8 mouse cellular contexts compared by ENCODE assay signal in genomic region chr17:35919864-35920301, GRCm38 (mm10). TPM values are rescaled to one million over a fixed set of nuclear protein-coding genes. Genes with fewer than 3 reads are reported as not detected.
DNase-seq lines count a peak whose midpoint lies in the region; ATAC-seq and TF ChIP-seq lines count a peak whose summit lies in the region.

No protein-coding gene starts in this region.

- peak overlapping the region; percentile 92 for H3K4me2 ChIP-seq in neural tube, embryonic 11.5 days (ENCODE audit: low read depth)
- peak overlapping the region; percentile 87 for H3K4me2 ChIP-seq in limb, embryonic 12.5 days

- no peak for ATAC-seq in neural tube, embryonic 11.5 days (ENCODE audit: insufficient read depth, low FRiP score, low TSS enrichment)
- ATAC-seq in erythroblast, adult 5-6 weeks (replicated peaks; ENCODE audit: low FRiP score, poor library complexity, severe bottlenecking), result peak; percentile 51
- no peak for ATAC-seq in limb, embryonic 12.5 days (ENCODE audit: insufficient number of reproducible peaks, insufficient read depth, low FRiP score, low TSS enrichment, low read depth)

- peak overlapping the region; percentile 82; the same call in 1 of the 2 replicates for H3K4me3 ChIP-seq in neural tube, embryonic 11.5 days (ENCODE audit: low read depth, low read length)
- H3K4me3 ChIP-seq in limb, embryonic 12.5 days (replicated peaks), result peak overlapping the region; percentile 70
- peak overlapping the region; percentile 19; the same call in 1 of the 2 replicates for H3K4me3 ChIP-seq in olfactory bulb, adult 2 months (ENCODE audit: insufficient read depth, low read depth, low read length)

- H3K36me3 ChIP-seq in neural tube, embryonic 11.5 days (ENCODE audit: control insufficient read depth, insufficient read depth, low read length), result peaks cover 14% of the 10 kb centered on the region
- H3K36me3 ChIP-seq in limb, embryonic 12.5 days, result peaks cover 24% of the 10 kb centered on the region

- H3K27me3 ChIP-seq in neural tube, embryonic 11.5 days (ENCODE audit: control insufficient read depth, insufficient read depth, low read length), result no peaks in the 10 kb centered on the region
- no peaks in the 10 kb centered on the region for H3K27me3 ChIP-seq in limb, embryonic 12.5 days

- WGBS in neural tube, embryonic 11.5 days, result 66% methylated on average over 6 of the region's 6 CpGs
- 58% methylated on average over 6 of the region's 6 CpGs for WGBS in limb, embryonic 12.5 days
- WGBS in olfactory bulb, adult 2 months, result 18% methylated on average over 6 of the region's 6 CpGs

- H3K27ac ChIP-seq in neural tube, embryonic 11.5 days (ENCODE audit: low read depth, low read length), result peak overlapping the region; percentile 97
- H3K27ac ChIP-seq in limb, embryonic 12.5 days, result peak overlapping the region; percentile 96
- no peak overlapping the region for H3K27ac ChIP-seq in olfactory bulb, adult 2 months (ENCODE audit: insufficient read depth, low read depth, low read length)

- no peak for DNase-seq in neural tube, embryonic 11.5 days (ENCODE audit: low spot score)
- no peak for DNase-seq in neural tube, embryonic 10.5 days (ENCODE audit: extremely low spot score, low spot score)
- DNase-seq in layer of hippocampus, postnatal 25 days (ENCODE audit: extremely low spot score in 1 of 2, low spot score in 1 of 2), result no peak
- DNase-seq in frontal cortex, postnatal 36 days (ENCODE audit: low spot score in 2 of 2), result no peak
- no peak for DNase-seq in cerebellum, adult 11-12 months

- H3K4me1 ChIP-seq in neural tube, embryonic 11.5 days (ENCODE audit: control insufficient read depth, insufficient read depth, low read length), result peaks cover 12% of the 10 kb centered on the region
- peaks cover 26% of the 10 kb centered on the region for H3K4me1 ChIP-seq in limb, embryonic 12.5 days (replicated peaks)
- H3K4me1 ChIP-seq in olfactory bulb, adult 2 months (ENCODE audit: control insufficient read depth, insufficient read depth, low read length), result peaks cover 9% of the 10 kb centered on the region

- peak overlapping the region; percentile 98 for H3K9ac ChIP-seq in neural tube, embryonic 11.5 days (ENCODE audit: low read length)
- no peak overlapping the region; the same call in 1 of the 2 replicates for H3K9ac ChIP-seq in limb, embryonic 12.5 days (replicated peaks)

- no peak for TF ChIP-seq CTCF in olfactory bulb, adult 2 months (IDR thresholded peaks at IDR 0.05; ENCODE audit: insufficient read depth, low read depth, low read length)

- H3K9me3 ChIP-seq in neural tube, embryonic 11.5 days (ENCODE audit: control insufficient read depth, low read length), result no peaks in the 10 kb centered on the region; the same call in 1 of the 2 replicates
- no peaks in the 10 kb centered on the region for H3K9me3 ChIP-seq in limb, embryonic 12.5 days

- TF ChIP-seq POLR2A in olfactory bulb, adult 2 months (IDR thresholded peaks at IDR 0.05; ENCODE audit: insufficient read depth, low read depth, low read length), result no peak

RNA-seq across cellular contexts. Expression of gene Ppp1r10, which starts 3.6 kb away (rescaled TPM):
- 48.9 and 49.3 TPM in 2 replicates for polyA plus RNA-seq in neural tube, embryonic 11.5 days (2014; fragmentation: Nextera tagmentation; extraction: Ambion mirVana)
- total RNA-seq in erythroblast, adult 5-6 weeks (2015; ENCODE audit: low replicate concordance), result 91.1 and 91.3 TPM in 2 replicates
- total RNA-seq in erythroblast, adult 5-6 weeks (2017; ENCODE audit: low replicate concordance), result 84.8 and 104 TPM in 2 replicates
- 50.4 and 50.7 TPM in 2 replicates for polyA plus RNA-seq in limb, embryonic 12.5 days (2016; fragmentation: Nextera tagmentation; extraction: Ambion mirVana)
- not detected in 2 replicates for polyA plus RNA-seq in olfactory bulb, adult 2 months (2012; ENCODE audit: insufficient read depth, insufficient read length, low replicate concordance, missing spikeins)
- 10 to 100 TPM; 69.9 to 81.9 TPM for total RNA-seq in layer of hippocampus, postnatal 25 days (2021)

RNA-seq across cellular contexts. Expression of gene Mrps18b, which starts 3.7 kb away (rescaled TPM):
- 67.9 and 72.0 TPM in 2 replicates for polyA plus RNA-seq in neural tube, embryonic 11.5 days (2014; fragmentation: Nextera tagmentation; extraction: Ambion mirVana)
- 7.7 and 32.6 TPM in 2 replicates for total RNA-seq in erythroblast, adult 5-6 weeks (2015; ENCODE audit: low replicate concordance)
- 7.4 and 18.9 TPM in 2 replicates for total RNA-seq in erythroblast, adult 5-6 weeks (2017; ENCODE audit: low replicate concordance)
- polyA plus RNA-seq in limb, embryonic 12.5 days (2016; fragmentation: Nextera tagmentation; extraction: Ambion mirVana), result 61.2 and 66.8 TPM in 2 replicates
- not detected in 2 replicates for polyA plus RNA-seq in olfactory bulb, adult 2 months (2012; ENCODE audit: insufficient read depth, insufficient read length, low replicate concordance, missing spikeins)
- 10 to 100 TPM; 34.4 to 35.9 TPM for total RNA-seq in layer of hippocampus, postnatal 25 days (2021)

RNA-seq across cellular contexts. Expression of gene Atat1, which starts 10.0 kb away (rescaled TPM):
- polyA plus RNA-seq in neural tube, embryonic 11.5 days (2014; fragmentation: Nextera tagmentation; extraction: Ambion mirVana), result 213 and 214 TPM in 2 replicates
- total RNA-seq in erythroblast, adult 5-6 weeks (2015; ENCODE audit: low replicate concordance), result 2.3 TPM in 1 of 2 replicates, not detected in the other
- total RNA-seq in erythroblast, adult 5-6 weeks (2017; ENCODE audit: low replicate concordance), result 0.56 and 7.1 TPM in 2 replicates
- 139 and 143 TPM in 2 replicates for polyA plus RNA-seq in limb, embryonic 12.5 days (2016; fragmentation: Nextera tagmentation; extraction: Ambion mirVana)
- not detected in 2 replicates for polyA plus RNA-seq in olfactory bulb, adult 2 months (2012; ENCODE audit: insufficient read depth, insufficient read length, low replicate concordance, missing spikeins)
- total RNA-seq in layer of hippocampus, postnatal 25 days (2021), result 10 to 100 TPM; 61.1 to 75.3 TPM

RNA-seq across cellular contexts. Expression of gene 2310061I04Rik, which starts 22.7 kb away (rescaled TPM):
- 23.7 and 28.5 TPM in 2 replicates for polyA plus RNA-seq in neural tube, embryonic 11.5 days (2014; fragmentation: Nextera tagmentation; extraction: Ambion mirVana)
- 17.1 and 21.5 TPM in 2 replicates for total RNA-seq in erythroblast, adult 5-6 weeks (2015; ENCODE audit: low replicate concordance)
- 3.9 TPM in 1 of 2 replicates, not detected in the other for total RNA-seq in erythroblast, adult 5-6 weeks (2017; ENCODE audit: low replicate concordance)
- polyA plus RNA-seq in limb, embryonic 12.5 days (2016; fragmentation: Nextera tagmentation; extraction: Ambion mirVana), result 18.6 and 24.8 TPM in 2 replicates
- polyA plus RNA-seq in olfactory bulb, adult 2 months (2012; ENCODE audit: insufficient read depth, insufficient read length, low replicate concordance, missing spikeins), result not detected in 2 replicates
- 10 to 100 TPM; 59.1 to 65.6 TPM for total RNA-seq in layer of hippocampus, postnatal 25 days (2021)

RNA-seq across cellular contexts. Expression of gene Dhx16, which starts 40.3 kb away (rescaled TPM):
- polyA plus RNA-seq in neural tube, embryonic 11.5 days (2014; fragmentation: Nextera tagmentation; extraction: Ambion mirVana), result 42.9 and 51.3 TPM in 2 replicates
- 38.6 and 56.0 TPM in 2 replicates for total RNA-seq in erythroblast, adult 5-6 weeks (2015; ENCODE audit: low replicate concordance)
- 30.8 and 38.9 TPM in 2 replicates for total RNA-seq in erythroblast, adult 5-6 weeks (2017; ENCODE audit: low replicate concordance)
- 56.9 and 64.3 TPM in 2 replicates for polyA plus RNA-seq in limb, embryonic 12.5 days (2016; fragmentation: Nextera tagmentation; extraction: Ambion mirVana)
- not detected in 2 replicates for polyA plus RNA-seq in olfactory bulb, adult 2 months (2012; ENCODE audit: insufficient read depth, insufficient read length, low replicate concordance, missing spikeins)
- 10 to 100 TPM; 25.5 to 29.9 TPM for total RNA-seq in layer of hippocampus, postnatal 25 days (2021)

Comparison
In these comparisons a context has a peak if more than half of its experiments do, and no peak if none do; other contexts are left out.
1. H3K4me3 ChIP-seq: peak in every context shown above with its lines; median percentile 82 in neural tube, embryonic 11.5 days; 70 in limb, embryonic 12.5 days; 19 in olfactory bulb, adult 2 months.
2. RNA of gene Mrps18b, which starts 3.7 kb away (polyA plus RNA-seq): 67.9 to 72.0 TPM in neural tube, embryonic 11.5 days and 61.2 to 66.8 TPM in limb, embryonic 12.5 days; not detected in olfactory bulb, adult 2 months; every median in the first group is over 10 times any median in the second.
3. RNA of gene Atat1, which starts 10.0 kb away (polyA plus RNA-seq): 213 to 214 TPM in neural tube, embryonic 11.5 days and 139 to 143 TPM in limb, embryonic 12.5 days; not detected in olfactory bulb, adult 2 months; every median in the first group is over 100 times any median in the second.